Mouse (Mus musculus) right cerebral cortex, postnatal 36 days (tissue): ENCODE data around the gene Frmd5.
"Not testable (repeated sequence)": the region's sequence is repeated elsewhere in the genome, so short reads cannot be mapped to it uniquely, and the experiment has no call there.

Source experiments
- DNase-seq, 2 experiments: peaks; one replicate each; pipeline ENCODE4 v3.0.0; 2022; ENCODE audit warnings: low spot score in 2 of 2, mixed read lengths in 1 of 2

Frmd5 gene

GRCm38 (mm10) chr2:121505942-121506882 is 300.7 kb downstream of the Frmd5 start, which contains the start of the genes Mfap1a and Wdr76:
Mfap1a (minus strand) TSS chr2:121506665.
Wdr76 (plus strand) TSS chr2:121506723.
- peak; percentile 78 to 87 for DNase-seq

- not testable (repeated sequence) for DNase-seq
These were observed 305.3 kb downstream of the Frmd5 start for GRCm38 (mm10) chr2:121501550-121501949.
